Mouse (Mus musculus) retina, embryonic 14.5 days (tissue): ENCODE measurements around the gene Ms4a10.

Experiments used
- DNase-seq: peaks from one replicate; pipeline ENCODE4 v3.0.0-alpha.2; 2015; ENCODE audit warnings: low spot score

The Ms4a10 gene

DNA sequence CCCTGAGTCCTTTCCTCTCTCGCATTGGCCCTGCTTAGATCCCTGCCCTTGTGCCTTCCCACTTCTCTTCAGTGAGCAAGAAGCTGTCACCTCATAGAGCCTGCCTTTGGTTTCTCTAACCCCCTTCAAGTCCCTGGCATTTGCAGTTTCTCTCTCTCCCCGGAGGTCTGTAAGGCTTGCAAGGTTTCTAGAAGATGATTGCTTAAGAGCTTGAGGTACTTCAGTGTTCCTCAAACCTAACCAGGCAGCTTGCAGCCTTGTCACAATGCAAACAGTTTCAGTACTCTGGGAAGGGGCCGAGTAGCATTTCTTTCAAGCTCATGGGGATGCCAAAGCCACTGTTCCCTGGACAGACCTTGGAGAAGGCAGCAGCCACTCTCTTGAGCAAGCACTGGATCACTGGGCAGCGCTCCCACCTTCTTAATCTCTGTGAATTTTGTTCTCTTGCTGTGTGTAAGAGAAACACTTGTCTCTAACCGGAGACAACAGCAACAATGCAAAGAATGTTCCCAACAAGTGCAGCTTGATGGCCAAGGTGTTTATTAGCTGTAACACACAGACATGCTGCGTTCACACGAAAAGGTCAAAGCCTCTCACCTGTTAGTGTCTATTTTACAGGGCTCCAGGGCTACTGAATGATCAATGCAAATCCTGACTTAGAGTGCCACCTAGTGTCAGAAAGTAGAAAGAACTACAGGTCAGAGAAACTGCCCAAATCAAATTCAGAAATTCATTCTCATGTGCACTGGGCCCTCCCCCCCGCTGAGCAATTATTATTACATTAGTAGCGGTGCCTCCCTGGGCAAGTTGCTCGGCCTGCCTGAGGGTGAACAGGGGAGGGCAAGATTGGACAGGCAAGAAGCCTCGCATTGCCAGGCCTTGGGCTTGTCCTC, 15.1 kb downstream of the Ms4a10 start:
- DNase-seq, result peak; percentile 92

- DNase-seq, result no peak
Observed at GRCm38 (mm10) chr19:10952021-10952939, 22.2 kb downstream of the Ms4a10 start.

- no peak for DNase-seq
Observed at GRCm38 (mm10) chr19:10949558-10949957, 24.9 kb downstream of the Ms4a10 start.

DNA sequence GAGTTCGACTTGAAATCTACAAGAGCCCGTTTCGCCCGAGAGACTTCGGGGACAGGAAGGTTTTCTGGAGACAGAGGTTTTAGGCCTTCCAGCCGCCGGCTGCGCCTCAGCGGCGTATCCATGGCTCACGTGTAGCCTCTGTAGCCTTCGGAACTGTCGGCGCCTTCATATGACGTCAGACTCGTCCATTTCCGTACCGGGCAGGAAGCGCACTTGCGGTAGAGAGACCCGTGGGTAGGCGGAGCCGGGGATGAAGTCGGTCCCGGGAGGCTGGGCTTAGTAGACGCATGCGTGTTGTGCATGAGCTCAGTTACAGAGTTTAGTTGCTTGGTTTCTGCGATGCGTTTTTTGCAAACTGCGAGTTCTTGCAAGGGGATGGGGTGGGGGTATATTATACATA, 25.4 kb downstream of the Ms4a10 start, which contains the start of gene Ccdc86:
Ccdc86 (minus strand) TSS at position 155 of the 400 bp plus-strand sequence.
- DNase-seq, result peak; percentile 99

- no peak for DNase-seq
Observed at GRCm38 (mm10) chr19:10948416-10948815, 26.1 kb downstream of the Ms4a10 start.

DNA sequence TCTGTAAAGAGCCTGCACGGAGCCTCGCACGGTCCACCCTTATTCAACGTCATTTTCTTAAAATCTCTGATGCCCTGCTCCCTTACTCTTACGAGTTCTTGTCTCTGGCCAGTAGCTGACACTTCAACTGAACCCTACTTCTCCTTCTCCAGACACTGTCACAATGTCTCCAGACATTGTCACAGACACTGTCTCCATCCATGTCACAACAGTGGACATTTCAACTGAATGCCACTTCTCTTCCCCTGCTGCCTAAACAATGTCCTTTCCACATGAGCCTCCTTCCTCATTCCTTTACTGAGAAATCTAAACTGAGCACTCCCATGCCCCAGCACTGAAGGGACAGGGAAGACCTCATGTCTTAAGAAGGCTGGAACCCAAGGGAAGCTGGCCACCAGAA, 27.3 kb downstream of the Ms4a10 start:
- no peak for DNase-seq

GRCm38 (mm10) chr19:10946506-10946905, 28.0 kb downstream of the Ms4a10 start:
- DNase-seq, result no peak

- no peak for DNase-seq
Observed at GRCm38 (mm10) chr19:10943955-10944354, 30.5 kb downstream of the Ms4a10 start.

- peak; percentile 72 for DNase-seq
Observed at GRCm38 (mm10) chr19:10940801-10941457, 33.5 kb downstream of the Ms4a10 start.

GRCm38 (mm10) chr19:10940097-10940800, 34.2 kb downstream of the Ms4a10 start:
- DNase-seq, result peak; percentile 93

GRCm38 (mm10) chr19:10938771-10939170, 35.7 kb downstream of the Ms4a10 start:
- no peak for DNase-seq

- DNase-seq, result no peak
Observed at GRCm38 (mm10) chr19:10937110-10937563, 37.3 kb downstream of the Ms4a10 start, which contains the start of gene Ptgdr2. Ptgdr2 (plus strand) TSS chr19:10937160.

DNA sequence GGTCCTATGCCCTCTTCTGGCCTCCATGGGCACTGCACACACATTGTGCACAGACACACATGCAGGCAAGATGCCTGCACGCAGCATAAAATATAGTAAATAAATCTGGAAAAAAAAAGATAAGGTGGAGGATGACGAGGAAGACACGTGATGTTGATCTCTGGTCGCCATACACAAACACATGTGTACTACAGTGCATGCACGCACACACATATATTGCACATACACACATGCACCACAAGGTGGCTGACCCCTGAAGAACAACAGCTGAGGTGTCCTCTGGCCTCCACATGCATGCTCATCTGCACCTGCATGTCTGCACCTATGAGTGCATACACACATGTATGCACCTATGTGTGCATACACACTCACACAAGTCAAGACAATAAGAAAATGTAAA, 38.4 kb downstream of the Ms4a10 start:
- DNase-seq, result no peak

GRCm38 (mm10) chr19:10935029-10935428, 39.4 kb downstream of the Ms4a10 start:
- no peak for DNase-seq

DNA sequence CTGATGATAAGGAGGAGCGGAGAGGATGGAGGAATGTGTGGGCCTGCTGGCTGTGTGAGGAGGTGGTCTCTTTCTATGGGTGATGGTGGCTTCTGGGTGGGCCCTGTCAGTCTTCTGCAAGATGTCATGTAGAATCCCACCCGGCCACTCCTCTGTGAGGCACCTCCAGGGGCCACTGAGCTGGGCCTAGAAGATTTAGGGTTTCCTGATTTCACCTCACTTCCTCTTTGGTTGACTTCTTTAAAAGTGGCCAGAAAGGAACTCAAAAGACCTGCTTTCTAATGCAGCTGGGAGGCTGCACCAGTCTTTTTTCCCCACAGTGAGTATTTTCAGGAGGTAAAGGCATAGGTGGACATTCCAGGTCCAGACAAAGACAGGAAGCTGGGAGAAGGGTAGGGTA, 43.8 kb downstream of the Ms4a10 start:
- no peak for DNase-seq

DNA sequence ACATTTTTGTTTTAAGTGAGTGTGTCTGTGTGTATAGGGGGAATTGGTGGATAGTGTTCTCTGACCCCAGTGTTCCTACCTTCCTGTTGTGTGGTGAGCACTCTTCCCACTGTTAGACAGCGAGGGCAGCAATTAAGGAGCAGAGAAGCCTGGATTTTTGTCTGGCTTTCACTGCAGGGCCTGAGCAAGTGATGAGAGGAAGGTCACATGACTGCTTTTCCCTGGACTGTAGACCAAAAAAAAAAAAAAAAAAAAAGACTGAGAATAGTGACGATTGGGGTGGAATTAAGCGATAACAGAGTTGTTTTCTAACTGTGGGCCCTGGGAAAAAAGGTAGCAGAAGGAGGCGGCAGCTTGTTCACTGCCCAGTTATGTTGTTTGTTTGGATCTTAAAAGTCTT, 47.8 kb downstream of the Ms4a10 start:
- peak; percentile 70 for DNase-seq

DNA sequence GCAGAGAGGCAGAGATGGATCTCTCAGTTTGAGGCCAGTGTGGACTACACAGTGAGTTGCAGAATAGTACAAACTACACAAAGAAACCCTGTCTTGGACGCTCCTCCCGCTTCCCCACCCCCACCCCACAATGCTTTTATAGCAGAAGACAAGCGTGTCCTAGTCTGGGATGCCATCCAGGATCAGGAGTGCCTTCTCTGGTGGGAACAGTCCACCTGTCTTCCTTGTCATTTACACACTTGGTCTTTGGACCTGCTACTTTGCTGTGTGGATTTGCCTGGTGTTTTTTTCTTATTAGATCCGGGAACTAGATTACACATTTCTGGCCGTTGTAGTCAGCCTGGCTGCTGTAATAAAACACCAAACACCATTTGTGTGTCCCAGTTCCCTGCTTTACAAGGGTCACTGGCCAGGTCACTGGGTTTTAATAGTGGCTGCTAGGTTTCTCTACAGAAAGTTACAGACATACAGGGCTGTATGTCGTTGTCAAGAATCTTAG, 48.3 kb downstream of the Ms4a10 start:
- peak; percentile 79 for DNase-seq

- DNase-seq, result no peak
Observed at GRCm38 (mm10) chr19:10924220-10924619, 50.2 kb downstream of the Ms4a10 start.

GRCm38 (mm10) chr19:10921058-10921457, 53.4 kb downstream of the Ms4a10 start:
- DNase-seq, result no peak

DNA sequence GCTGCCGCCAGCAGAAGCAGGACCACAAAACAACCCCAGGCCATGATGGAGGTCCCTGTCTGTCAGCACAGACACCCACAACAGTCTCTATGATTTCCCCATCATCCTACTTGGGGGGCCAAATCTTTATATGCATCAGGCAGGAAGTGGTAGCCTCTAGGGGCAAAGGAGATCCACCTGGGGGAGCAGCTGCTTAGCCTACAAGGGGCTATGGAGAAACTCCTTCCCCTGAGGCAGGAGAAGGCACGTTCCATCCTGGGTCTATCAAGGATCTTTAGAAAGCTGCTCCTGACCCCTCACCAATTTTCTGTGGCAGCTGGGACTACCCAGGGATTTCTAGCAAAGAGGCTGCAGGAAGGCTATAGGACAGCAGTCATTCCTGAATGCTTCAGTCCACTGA, 53.9 kb downstream of the Ms4a10 start, which contains the start of gene Zp1:
Zp1 (minus strand) TSS at position 101 of the 400 bp plus-strand sequence.
- DNase-seq, result no peak
